Mouse (Mus musculus): ENCODE results near the gene Olfr775. TPM values are rescaled to one million over a fixed set of nuclear protein-coding genes. Genes with fewer than 3 reads are reported as not detected.

The Olfr775 gene
- polyA plus RNA-seq (2017; shearing (Covaris generic)) = not detected

GRCm38 (mm10) chr10:129248112-129248511 is at the start of gene Olfr775:
Gene Olfr775 (plus strand): TSS chr10:129248412.

GRCm38 (mm10) chr10:129235904-129236303 is 12.3 kb upstream of the Olfr775 start, which contains the start of gene Olfr774:
Gene Olfr774 (plus strand): TSS chr10:129236204.

GRCm38 (mm10) chr10:129258827-129259226 is 10.6 kb downstream of the Olfr775 start, which contains the start of gene Olfr776:
Gene Olfr776 (plus strand): TSS chr10:129259127.

GRCm38 (mm10) chr10:129271081-129271535 is 22.9 kb downstream of the Olfr775 start, which contains the start of gene Olfr777:
Gene Olfr777 (minus strand): TSS chr10:129271485.

Other genes starting within 250 kb of the Olfr775 start
- gene Olfr763, start 237.6 kb upstream of the Olfr775 start, polyA plus RNA-seq (2017; shearing (Covaris generic)) = not detected
- gene Olfr764-ps1, start 208.5 kb upstream of the Olfr775 start, polyA plus RNA-seq (2017; shearing (Covaris generic)) = not detected
- not detected for gene Olfr765, start 198.4 kb upstream of the Olfr775 start, polyA plus RNA-seq (2017; shearing (Covaris generic))
- under 1 TPM in 1 of 2 experiments, not detected in 1; 0.22 TPM for gene Olfr766-ps1, start 179.4 kb upstream of the Olfr775 start, polyA plus RNA-seq (2017; shearing (Covaris generic))
- under 1 TPM; 0.04 to 0.11 TPM for gene Olfr767, start 165.5 kb upstream of the Olfr775 start, polyA plus RNA-seq (2017; shearing (Covaris generic))
- not detected for gene Olfr768, start 149.0 kb upstream of the Olfr775 start, polyA plus RNA-seq (2017; shearing (Covaris generic))
- not detected for gene Olfr769, start 130.6 kb upstream of the Olfr775 start, polyA plus RNA-seq (2017; shearing (Covaris generic))
- 1 to 10 TPM in 1 of 2 experiments, under 1 TPM in 1; 0.17 to 1.2 TPM for gene Olfr770, start 109.4 kb upstream of the Olfr775 start, polyA plus RNA-seq (2017; shearing (Covaris generic))
- not detected for gene Olfr771, start 83.7 kb upstream of the Olfr775 start, polyA plus RNA-seq (2017; shearing (Covaris generic))
- under 1 TPM in 1 of 2 experiments, not detected in 1; 0.12 TPM for gene Olfr772, start 70.5 kb upstream of the Olfr775 start, polyA plus RNA-seq (2017; shearing (Covaris generic))
- not detected for gene Olfr773, start 61.0 kb upstream of the Olfr775 start, polyA plus RNA-seq (2017; shearing (Covaris generic))
- not detected for gene Olfr774, start 12.2 kb upstream of the Olfr775 start, polyA plus RNA-seq (2017; shearing (Covaris generic))
- gene Olfr776, start 10.7 kb downstream of the Olfr775 start, polyA plus RNA-seq (2017; shearing (Covaris generic)) = not detected
- gene Olfr777, start 23.1 kb downstream of the Olfr775 start, polyA plus RNA-seq (2017; shearing (Covaris generic)) = not detected
- under 1 TPM; 0.05 to 0.34 TPM for gene Olfr780, start 69.7 kb downstream of the Olfr775 start, polyA plus RNA-seq (2017; shearing (Covaris generic))
- under 1 TPM in 1 of 2 experiments, not detected in 1; 0.22 TPM for gene Olfr781, start 80.4 kb downstream of the Olfr775 start, polyA plus RNA-seq (2017; shearing (Covaris generic))
- not detected for gene Olfr782, start 100.4 kb downstream of the Olfr775 start, polyA plus RNA-seq (2017; shearing (Covaris generic))
- under 1 TPM in 1 of 2 experiments, not detected in 1; 0.12 TPM for gene Olfr784, start 135.7 kb downstream of the Olfr775 start, polyA plus RNA-seq (2017; shearing (Covaris generic))
- under 1 TPM in 1 of 2 experiments, not detected in 1; 0.69 TPM for gene Olfr785, start 157.0 kb downstream of the Olfr775 start, polyA plus RNA-seq (2017; shearing (Covaris generic))
- gene Olfr786, start 178.9 kb downstream of the Olfr775 start, polyA plus RNA-seq (2017; shearing (Covaris generic)) = not detected
- gene Olfr787, start 213.4 kb downstream of the Olfr775 start, polyA plus RNA-seq (2017; shearing (Covaris generic)) = 1 to 10 TPM in 1 of 2 experiments, under 1 TPM in 1; 0.14 to 1.8 TPM
- gene Olfr788, start 222.6 kb downstream of the Olfr775 start, polyA plus RNA-seq (2017; shearing (Covaris generic)) = under 1 TPM in 1 of 2 experiments, not detected in 1; 0.04 TPM
- under 1 TPM in 1 of 2 experiments, not detected in 1; 0.06 TPM for gene Olfr789, start 236.3 kb downstream of the Olfr775 start, polyA plus RNA-seq (2017; shearing (Covaris generic))

All from inflammation-experienced regulatory T-cells (primary cell).